Mouse (Mus musculus): Measurements from ENCODE around the gene D930007J09Rik. TPM values are rescaled to one million over a fixed set of nuclear protein-coding genes. Genes with fewer than 3 reads are reported as not detected.

The D930007J09Rik gene
- polyA plus RNA-seq, 1 experiment from 2014 or later: not detected

DNA sequence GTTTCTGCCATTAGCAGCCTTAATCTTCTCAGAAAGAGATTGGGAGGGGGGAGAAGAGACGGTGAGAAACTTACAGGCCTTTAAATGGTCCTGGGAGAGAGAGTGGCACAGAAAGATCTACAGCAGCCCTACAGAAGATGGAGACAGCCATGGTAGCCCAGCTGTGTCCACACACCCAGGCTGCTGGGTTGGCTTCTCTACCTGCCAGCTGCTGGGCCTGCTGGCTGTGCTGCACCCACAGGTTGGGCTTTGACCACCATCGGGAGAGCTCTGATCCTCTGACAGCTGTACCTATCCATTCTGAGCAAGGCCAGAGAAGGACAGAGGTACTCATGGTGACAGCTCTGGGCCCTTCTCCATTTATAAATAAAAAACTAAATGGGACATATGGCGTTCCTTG lies 23.8 kb downstream of the D930007J09Rik start:
- WGBS: 66% methylated on average over 3 of the region's 3 CpGs
- H3K27ac ChIP-seq: no peak overlapping the region
- H3K9me3 ChIP-seq: no peaks in the 10 kb centered on the region
- H3K4me3 ChIP-seq (replicated peaks): no peak overlapping the region
- no peak overlapping the region for H3K9ac ChIP-seq
- no peak for ATAC-seq
- H3K27me3 ChIP-seq (replicated peaks): no peaks in the 10 kb centered on the region
- H3K4me2 ChIP-seq (replicated peaks): no peak overlapping the region
- H3K36me3 ChIP-seq: no peaks in the 10 kb centered on the region
- no peaks in the 10 kb centered on the region for H3K4me1 ChIP-seq (replicated peaks)

DNA sequence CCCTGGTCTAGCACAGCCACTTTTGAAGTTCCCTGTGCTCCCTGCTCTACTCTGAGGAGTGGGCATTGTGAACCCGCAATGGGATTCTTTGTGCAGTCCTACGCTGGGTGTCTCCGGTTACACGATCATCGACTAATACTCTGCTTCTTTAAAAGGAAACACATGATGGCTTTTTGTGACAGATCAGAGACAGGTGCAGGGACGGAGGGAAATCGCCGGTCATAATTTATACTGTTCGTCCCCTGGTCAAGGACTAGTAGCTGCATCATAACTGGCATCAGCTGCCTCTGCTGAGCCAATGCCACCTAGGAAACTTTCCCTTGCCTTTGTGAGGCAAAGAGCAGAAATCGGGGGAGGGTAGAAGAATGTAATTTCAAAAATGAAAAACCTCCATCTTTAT lies 26.3 kb downstream of the D930007J09Rik start:
- no peak for ATAC-seq
- Histone ChIP-seq H3K27me3 (replicated peaks) (no peaks in the 10 kb centered on the region), H3K27ac (no peak overlapping the region), H3K4me2 (replicated peaks) (no peak overlapping the region), H3K36me3 (no peaks in the 10 kb centered on the region), H3K9ac (no peak overlapping the region), H3K4me1 (replicated peaks) (no peaks in the 10 kb centered on the region), H3K4me3 (replicated peaks) (no peak overlapping the region), H3K9me3 (no peaks in the 10 kb centered on the region)
- WGBS: 90% methylated on average over 10 of the region's 10 CpGs

DNA sequence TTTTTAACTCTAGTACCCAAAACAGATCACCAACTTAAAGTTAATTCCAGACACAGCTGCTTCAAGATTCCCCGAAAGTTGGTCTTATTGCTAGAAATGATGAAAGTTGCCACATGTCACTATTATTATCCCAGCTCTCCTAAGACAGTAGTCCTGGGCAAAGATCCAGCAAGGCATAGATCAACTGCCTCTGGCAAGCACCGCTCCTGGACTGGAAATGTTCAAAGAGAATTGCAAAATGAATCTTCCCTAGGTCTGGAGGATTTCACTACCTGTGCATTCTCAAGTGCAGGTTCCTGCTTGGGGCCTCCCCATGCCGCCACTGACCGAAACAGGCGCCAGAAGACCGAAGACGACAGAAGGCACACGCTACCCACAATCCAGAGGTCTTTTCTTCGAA lies 26.8 kb downstream of the D930007J09Rik start:
- ATAC-seq: no peak
- no peaks in the 10 kb centered on the region for H3K27me3 ChIP-seq (replicated peaks)
- 80% methylated on average over 9 of the region's 9 CpGs for WGBS
- no peaks in the 10 kb centered on the region for H3K4me1 ChIP-seq (replicated peaks)
- H3K9me3 ChIP-seq: no peaks in the 10 kb centered on the region
- no peak overlapping the region for H3K9ac ChIP-seq
- no peak overlapping the region for H3K4me2 ChIP-seq (replicated peaks)
- no peak overlapping the region for H3K4me3 ChIP-seq (replicated peaks)
- H3K36me3 ChIP-seq: no peaks in the 10 kb centered on the region
- H3K27ac ChIP-seq: no peak overlapping the region

DNA sequence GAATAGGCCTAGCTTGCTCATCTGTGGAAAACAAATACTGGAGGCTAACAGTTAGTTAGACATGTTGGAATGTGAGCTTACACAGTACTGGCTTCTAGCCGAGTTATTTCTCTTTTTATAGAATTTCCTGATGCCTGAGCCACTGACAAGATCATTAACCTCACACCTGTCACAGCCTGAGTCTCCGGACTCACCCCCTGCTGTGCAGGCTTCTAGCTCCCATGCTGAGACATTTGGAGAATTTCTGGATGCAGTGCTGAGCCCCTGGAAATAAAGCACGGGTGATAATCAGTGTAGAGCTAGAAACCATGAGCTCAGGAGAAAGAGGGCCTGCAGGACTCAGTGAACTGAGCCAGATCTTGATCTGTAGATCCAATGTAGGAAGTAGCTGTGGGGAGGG lies 32.7 kb downstream of the D930007J09Rik start:
- no peaks in the 10 kb centered on the region for H3K4me1 ChIP-seq (replicated peaks)
- H3K27me3 ChIP-seq (replicated peaks): no peaks in the 10 kb centered on the region
- no peak overlapping the region for H3K4me3 ChIP-seq (replicated peaks)
- H3K27ac ChIP-seq: no peak overlapping the region
- H3K9me3 ChIP-seq: no peaks in the 10 kb centered on the region
- H3K9ac ChIP-seq: no peak overlapping the region
- no peaks in the 10 kb centered on the region for H3K36me3 ChIP-seq
- no peak overlapping the region for H3K4me2 ChIP-seq (replicated peaks)
- WGBS: 25% methylated on average over 3 of the region's 3 CpGs
- no peak for ATAC-seq

DNA sequence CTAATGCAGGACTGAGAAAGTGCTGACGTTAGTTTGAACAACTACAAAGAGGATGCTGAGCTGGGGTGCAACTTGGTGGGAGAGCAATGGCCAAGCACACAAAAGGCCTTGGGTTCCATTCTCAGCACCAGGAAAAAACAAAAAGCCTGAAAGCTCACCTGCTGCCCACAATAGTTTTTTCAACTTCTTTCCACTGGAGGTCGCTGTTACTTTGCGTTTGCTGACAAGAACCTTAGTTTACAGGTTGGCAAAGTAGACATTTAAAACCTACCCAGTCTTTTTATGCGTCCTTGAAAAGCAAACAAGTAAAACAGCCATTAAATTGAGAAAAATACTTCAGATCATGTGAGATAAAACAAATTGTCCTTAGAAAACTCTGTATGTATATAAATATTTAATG lies 34.5 kb downstream of the D930007J09Rik start:
- Histone ChIP-seq H3K27ac (no peak overlapping the region), H3K36me3 (no peaks in the 10 kb centered on the region), H3K27me3 (replicated peaks) (no peaks in the 10 kb centered on the region), H3K4me1 (replicated peaks) (no peaks in the 10 kb centered on the region), H3K9ac (no peak overlapping the region), H3K9me3 (no peaks in the 10 kb centered on the region), H3K4me3 (replicated peaks) (no peak overlapping the region), H3K4me2 (replicated peaks) (no peak overlapping the region)
- WGBS: 15% methylated on average over 4 of the region's 4 CpGs
- ATAC-seq: no peak

DNA sequence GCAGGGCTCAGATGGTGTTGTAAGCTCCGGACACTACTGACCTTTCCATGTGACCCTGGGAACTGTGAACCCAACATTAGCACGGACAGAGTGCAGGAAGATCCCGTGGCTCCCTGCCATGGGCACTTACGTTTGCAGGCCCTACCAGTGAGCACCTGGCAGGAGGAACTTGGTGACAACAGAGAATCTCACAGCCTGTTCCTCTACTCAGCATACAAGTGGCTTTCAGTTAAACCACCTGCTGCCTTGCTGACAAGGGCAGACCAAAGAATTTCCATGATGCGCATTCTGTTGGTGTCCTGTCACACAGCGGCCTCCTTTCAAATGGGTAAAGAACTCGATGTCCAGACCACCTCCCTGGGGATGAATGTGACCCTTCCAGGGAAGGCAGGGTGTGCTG lies 38.2 kb downstream of the D930007J09Rik start:
- 40% methylated on average over 7 of the region's 7 CpGs for WGBS
- Histone ChIP-seq H3K4me3 (replicated peaks) (no peak overlapping the region), H3K27ac (no peak overlapping the region), H3K9me3 (no peaks in the 10 kb centered on the region), H3K27me3 (replicated peaks) (no peaks in the 10 kb centered on the region), H3K9ac (no peak overlapping the region), H3K4me1 (replicated peaks) (no peaks in the 10 kb centered on the region), H3K36me3 (no peaks in the 10 kb centered on the region), H3K4me2 (replicated peaks) (no peak overlapping the region)
- no peak for ATAC-seq

DNA sequence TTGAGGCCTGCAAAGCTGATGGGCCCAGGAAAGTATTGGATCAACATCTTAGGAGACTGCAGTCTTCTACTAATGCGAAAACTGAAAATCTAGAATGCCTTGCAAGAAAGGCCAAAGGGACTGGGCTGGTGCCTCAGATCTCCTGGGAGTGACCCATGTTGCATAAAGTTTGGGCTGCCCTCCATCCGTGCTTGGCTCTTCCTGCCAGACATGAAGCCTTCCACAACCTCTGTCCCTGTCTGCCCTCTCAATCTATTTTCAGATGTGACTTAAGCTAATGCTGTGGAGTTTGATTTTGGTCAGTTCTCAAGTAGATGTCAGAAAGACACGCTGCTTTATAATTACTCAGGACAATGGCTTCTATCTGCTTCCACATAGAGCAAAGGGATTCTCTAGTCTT lies 39.5 kb downstream of the D930007J09Rik start:
- no peak overlapping the region for H3K4me3 ChIP-seq (replicated peaks)
- no peak overlapping the region for H3K4me2 ChIP-seq (replicated peaks)
- 83% methylated on average over 3 of the region's 3 CpGs for WGBS
- H3K27ac ChIP-seq: no peak overlapping the region
- no peak for ATAC-seq
- H3K4me1 ChIP-seq (replicated peaks): no peaks in the 10 kb centered on the region
- no peaks in the 10 kb centered on the region for H3K27me3 ChIP-seq (replicated peaks)
- H3K9me3 ChIP-seq: no peaks in the 10 kb centered on the region
- H3K36me3 ChIP-seq: no peaks in the 10 kb centered on the region
- H3K9ac ChIP-seq: no peak overlapping the region

DNA sequence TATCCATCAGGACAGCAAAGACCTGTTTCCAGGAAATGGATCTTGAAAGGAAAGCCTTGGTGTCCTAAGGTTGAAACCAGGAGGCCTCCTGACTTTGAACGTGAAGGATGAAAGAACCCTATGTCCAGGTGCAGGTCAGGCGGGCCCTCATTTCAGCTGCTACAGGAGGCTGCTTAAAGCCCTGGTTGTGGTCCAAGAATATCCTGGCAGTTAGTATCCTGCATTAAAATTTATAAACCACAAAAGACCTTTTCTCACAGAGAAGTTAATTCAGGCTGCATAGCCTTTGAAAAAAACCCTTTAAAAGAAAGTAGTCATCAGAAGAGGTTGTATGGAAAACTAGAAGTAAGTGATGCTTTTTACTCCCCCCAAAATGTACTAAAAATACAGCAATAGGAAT lies 41.9 kb downstream of the D930007J09Rik start:
- 79% methylated on average over 2 of the region's 2 CpGs for WGBS
- H3K27ac ChIP-seq: no peak overlapping the region
- H3K4me1 ChIP-seq (replicated peaks): no peaks in the 10 kb centered on the region
- no peak overlapping the region for H3K4me2 ChIP-seq (replicated peaks)
- H3K9me3 ChIP-seq: no peaks in the 10 kb centered on the region
- H3K36me3 ChIP-seq: no peaks in the 10 kb centered on the region
- no peaks in the 10 kb centered on the region for H3K27me3 ChIP-seq (replicated peaks)
- no peak for ATAC-seq
- H3K9ac ChIP-seq: no peak overlapping the region
- H3K4me3 ChIP-seq (replicated peaks): no peak overlapping the region

DNA sequence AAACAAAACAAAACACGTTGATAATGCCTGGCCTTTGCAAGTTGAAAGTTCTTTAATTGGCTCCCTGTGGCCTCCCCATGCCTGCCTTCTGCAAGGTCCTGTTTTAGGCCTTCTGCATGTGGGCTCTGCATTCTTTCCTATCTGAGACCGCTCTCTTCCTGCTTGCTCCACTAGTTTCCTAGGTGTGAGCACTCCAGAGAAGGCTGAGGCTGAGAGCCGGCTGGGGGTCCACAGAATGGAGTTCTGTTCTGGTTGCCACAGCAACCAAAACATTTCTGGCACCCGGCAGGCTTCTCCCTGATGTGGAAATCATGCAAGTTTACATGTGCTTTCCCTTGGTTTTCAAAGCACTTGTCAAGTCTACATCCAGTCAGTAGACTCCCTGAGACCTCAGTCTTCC lies 43.6 kb downstream of the D930007J09Rik start:
- no peak overlapping the region for H3K27ac ChIP-seq
- no peaks in the 10 kb centered on the region for H3K4me1 ChIP-seq (replicated peaks)
- H3K4me2 ChIP-seq (replicated peaks): no peak overlapping the region
- H3K9ac ChIP-seq: no peak overlapping the region
- H3K36me3 ChIP-seq: no peaks in the 10 kb centered on the region
- H3K4me3 ChIP-seq (replicated peaks): no peak overlapping the region
- no peak for ATAC-seq
- H3K9me3 ChIP-seq: no peaks in the 10 kb centered on the region
- no peaks in the 10 kb centered on the region for H3K27me3 ChIP-seq (replicated peaks)
- WGBS: 22% methylated on average over 4 of the region's 4 CpGs

Other genes starting within 250 kb of the D930007J09Rik start
- gene Mylk4, start 18.9 kb downstream of the D930007J09Rik start, polyA plus RNA-seq (2015; fragmentation: Nextera tagmentation; extraction: Ambion mirVana): 0.08 TPM in 1 of 2 replicates, not detected in the other
- gene Wrnip1, start 811 bp downstream of the D930007J09Rik start, polyA plus RNA-seq (2015; fragmentation: Nextera tagmentation; extraction: Ambion mirVana): 24.8 and 26.2 TPM in 2 replicates
- gene Serpinb1a, start 48.3 kb upstream of the D930007J09Rik start, polyA plus RNA-seq (2015; fragmentation: Nextera tagmentation; extraction: Ambion mirVana): 160 and 164 TPM in 2 replicates
- gene Serpinb1c, start 95.4 kb upstream of the D930007J09Rik start, polyA plus RNA-seq (2015; fragmentation: Nextera tagmentation; extraction: Ambion mirVana): not detected in 2 replicates
- 4.7 and 5.7 TPM in 2 replicates for gene Serpinb6b, start 162.4 kb upstream of the D930007J09Rik start, polyA plus RNA-seq (2015; fragmentation: Nextera tagmentation; extraction: Ambion mirVana)
- gene Serpinb9, start 200.4 kb upstream of the D930007J09Rik start, polyA plus RNA-seq (2015; fragmentation: Nextera tagmentation; extraction: Ambion mirVana): 8.2 and 10.7 TPM in 2 replicates
- 0.15 TPM in 1 of 2 replicates, not detected in the other for gene Serpinb9b, start 224.6 kb upstream of the D930007J09Rik start, polyA plus RNA-seq (2015; fragmentation: Nextera tagmentation; extraction: Ambion mirVana)

All from intestine, embryonic 15.5 days (tissue).